Mouse (Mus musculus): ENCODE measurements around the gene Ifitm2.

DNA sequence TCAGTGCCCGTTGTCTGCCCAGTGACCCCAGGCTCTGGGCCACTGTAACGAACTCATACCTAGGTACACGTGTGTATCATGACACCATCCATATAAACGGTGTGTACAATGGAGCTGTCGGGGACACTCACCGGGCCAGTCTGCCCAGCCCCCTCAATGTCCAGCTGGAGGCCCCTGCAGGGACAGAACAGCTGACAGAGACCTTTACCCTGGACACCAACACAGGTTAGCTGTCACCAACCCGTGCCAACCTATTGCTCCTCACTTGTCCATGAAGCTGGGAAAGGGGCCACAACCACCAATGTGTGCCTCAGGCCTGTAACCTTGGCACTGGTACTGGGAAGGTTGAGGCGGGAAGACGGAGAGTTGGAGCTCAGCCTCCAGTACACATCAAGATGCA is 13.4 kb downstream of the Ifitm2 start:
- TF ChIP-seq CTCF (IDR thresholded peaks at IDR 0.05; ENCODE audit: low read depth) = no peak
- TF ChIP-seq EP300 (optimal IDR thresholded peaks at IDR 0.05) = no peak
